ENCODE assay signal across 14 mouse cellular contexts in genomic region chr5:73683706-73684409, GRCm38 (mm10). TPM values are rescaled to one million over a fixed set of nuclear protein-coding genes. Genes with fewer than 3 reads are reported as not detected.
A peak's percentile ranks its signal among the peaks of the same experiment; 100 is the strongest.
DNase-seq lines count a peak whose midpoint lies in the region; ATAC-seq and TF ChIP-seq lines count a peak whose summit lies in the region.
"Had no signal": no experiment of that assay in that cellular context is flagged by ENCODE, and none has a peak within 500 bp of the region (broad histone marks: within the 10 kb centered on the region; RNA-seq: fewer than 3 reads in every experiment).

No protein-coding gene starts in this region.

- H3K4me3 ChIP-seq in liver, postnatal 0 days (ENCODE audit: low read depth, low read length) = no peak overlapping the region
- no peak overlapping the region for H3K4me3 ChIP-seq in liver, embryonic 12.5 days
- H3K4me3 ChIP-seq in cortical plate, adult 2 months (ENCODE audit: insufficient read depth, low read length) = no peak overlapping the region
- H3K4me3 ChIP-seq: forebrain, embryonic 12.5 days had no signal

- no peak overlapping the region for H3K27ac ChIP-seq in liver, postnatal 0 days (ENCODE audit: low read depth)
- no peak overlapping the region for H3K27ac ChIP-seq in liver, embryonic 12.5 days
- H3K27ac ChIP-seq in cortical plate, adult 2 months (ENCODE audit: insufficient read depth, low read length) = no peak overlapping the region
- H3K27ac ChIP-seq: forebrain, embryonic 12.5 days had no signal

- peak; percentile 62; the same call in 1 of the 2 replicates for ATAC-seq in frontal cortex, adult (ENCODE audit: low TSS enrichment)
- no peak for ATAC-seq in liver, postnatal 0 days
- no peak for ATAC-seq in liver, embryonic 12.5 days

- H3K9ac ChIP-seq in liver, postnatal 0 days (replicated peaks) = no peak overlapping the region
- H3K9ac ChIP-seq in liver, embryonic 12.5 days = no peak overlapping the region
- H3K9ac ChIP-seq: forebrain, embryonic 12.5 days had no signal

- no peak for TF ChIP-seq POLR2A in cortical plate, adult 2 months (IDR thresholded peaks at IDR 0.05; ENCODE audit: extremely low read depth, insufficient read depth, low read length)

- no peaks in the 10 kb centered on the region for H3K4me1 ChIP-seq in liver, postnatal 0 days (ENCODE audit: insufficient read depth)
- no peaks in the 10 kb centered on the region for H3K4me1 ChIP-seq in liver, embryonic 12.5 days
- H3K4me1 ChIP-seq in cortical plate, adult 2 months (ENCODE audit: control insufficient read depth, insufficient read depth, low read length) = no peaks in the 10 kb centered on the region
- H3K4me1 ChIP-seq: forebrain, embryonic 12.5 days had no signal

- no peak for TF ChIP-seq EP300 in liver, postnatal 0 days (IDR thresholded peaks at IDR 0.05; ENCODE audit: low read depth)

- 51% methylated on average over 9 of the region's 9 CpGs for WGBS in liver, postnatal 0 days (ENCODE audit: insufficient replicate concordance)
- WGBS in liver, embryonic 12.5 days (ENCODE audit: insufficient replicate concordance) = 46% methylated on average over 9 of the region's 9 CpGs

- TF ChIP-seq CTCF in liver, postnatal 0 days (IDR thresholded peaks at IDR 0.05; ENCODE audit: low read depth) = peak; percentile 50
- peak; percentile 29 for TF ChIP-seq CTCF in cortical plate, adult 2 months (IDR thresholded peaks at IDR 0.05; ENCODE audit: extremely low read depth, insufficient read depth, low read length)

- no peaks in the 10 kb centered on the region for H3K27me3 ChIP-seq in liver, postnatal 0 days (ENCODE audit: insufficient read depth, low read length)
- no peaks in the 10 kb centered on the region for H3K27me3 ChIP-seq in liver, embryonic 12.5 days (replicated peaks)
- H3K27me3 ChIP-seq: forebrain, embryonic 12.5 days had no signal

- DNase-seq in frontal cortex, postnatal 36 days (ENCODE audit: low spot score in 2 of 2) = no peak
- DNase-seq in liver, postnatal 0 days = no peak
- peak; percentile 41 for DNase-seq in MEL-GATA-1-ER (ENCODE audit: extremely low read depth, low read depth)
- DNase-seq in urinary bladder, adult 2 months (ENCODE audit: low spot score) = no peak
- DNase-seq in right cerebral cortex, postnatal 10 days (ENCODE audit: low spot score in 2 of 2) = no peak
- DNase-seq: adrenal gland, adult 8-10 months; heart, postnatal 4 days; kidney, adult 9 months; liver had no signal

- H3K36me3 ChIP-seq in liver, postnatal 0 days (replicated peaks; ENCODE audit: insufficient read depth, low read length) = no peaks in the 10 kb centered on the region
- no peaks in the 10 kb centered on the region for H3K36me3 ChIP-seq in liver, embryonic 12.5 days
- H3K36me3 ChIP-seq: forebrain, embryonic 12.5 days; G1E had no signal

- H3K4me2 ChIP-seq in liver, postnatal 0 days (ENCODE audit: low read depth, low read length) = no peak overlapping the region
- H3K4me2 ChIP-seq in liver, embryonic 12.5 days = no peak overlapping the region
- H3K4me2 ChIP-seq: forebrain, embryonic 12.5 days had no signal

- no peaks in the 10 kb centered on the region for H3K9me3 ChIP-seq in liver, postnatal 0 days (ENCODE audit: low read length)
- H3K9me3 ChIP-seq in liver, embryonic 12.5 days (replicated peaks) = no peaks in the 10 kb centered on the region
- H3K9me3 ChIP-seq: forebrain, embryonic 12.5 days; G1E had no signal

RNA-seq across cellular contexts. Expression of gene Spata18, which starts 32.7 kb away (rescaled TPM):
- not detected in 2 replicates for polyA plus RNA-seq in liver, postnatal 0 days (2015; fragmentation: Nextera tagmentation; extraction: Ambion mirVana)
- not detected in 2 replicates for polyA plus RNA-seq in liver, embryonic 12.5 days (2016; fragmentation: Nextera tagmentation; extraction: Ambion mirVana)
- 0.33 and 0.36 TPM in 2 replicates for polyA plus RNA-seq in cortical plate, adult 2 months (2012; rRNA removed)
- polyA plus RNA-seq in urinary bladder, adult 2 months (2012; rRNA removed) = 0.07 TPM in 1 of 2 replicates, not detected in the other
- polyA plus RNA-seq: G1E had no signal

RNA-seq across cellular contexts. Expression of gene Sgcb, which starts 36.3 kb away (rescaled TPM):
- polyA plus RNA-seq in liver, postnatal 0 days (2015; fragmentation: Nextera tagmentation; extraction: Ambion mirVana) = 2.1 and 2.3 TPM in 2 replicates
- 4.5 and 4.7 TPM in 2 replicates for polyA plus RNA-seq in liver, embryonic 12.5 days (2016; fragmentation: Nextera tagmentation; extraction: Ambion mirVana)
- polyA plus RNA-seq in cortical plate, adult 2 months (2012; rRNA removed) = 48.6 and 50.3 TPM in 2 replicates
- 32.3 and 34.5 TPM in 2 replicates for polyA plus RNA-seq in urinary bladder, adult 2 months (2012; rRNA removed)

RNA-seq across cellular contexts. Expression of gene Lrrc66, which starts 51.5 kb away (rescaled TPM):
- polyA plus RNA-seq in liver, postnatal 0 days (2015; fragmentation: Nextera tagmentation; extraction: Ambion mirVana) = not detected in 2 replicates
- polyA plus RNA-seq in liver, embryonic 12.5 days (2016; fragmentation: Nextera tagmentation; extraction: Ambion mirVana) = 0.13 and 0.29 TPM in 2 replicates
- polyA plus RNA-seq in cortical plate, adult 2 months (2012; rRNA removed) = 0.02 TPM in 1 of 2 replicates, not detected in the other
- polyA plus RNA-seq in urinary bladder, adult 2 months (2012; rRNA removed) = 0.10 and 0.19 TPM in 2 replicates
- polyA plus RNA-seq: forebrain, embryonic 12.5 days had no signal
